Mouse (Mus musculus) kidney, adult 2 months (tissue): ENCODE results near the gene Armc5. TPM values are rescaled to one million over a fixed set of nuclear protein-coding genes. Genes with fewer than 3 reads are reported as not detected.
A peak's percentile ranks its signal among the peaks of the same experiment; 100 is the strongest.

ENCODE experiments used
- DNase-seq: peaks from one replicate; pipeline ENCODE4 v3.0.0; 2021
- H3K27ac ChIP-seq: fragments of 200-500 bp; 2 replicates; pipeline ENCODE4 v1.5.1; 2012; ENCODE audit warnings: low read depth, low read length, control low read depth, inconsistent platforms; ENCODE audit not compliant: insufficient read depth
- H3K27me3 ChIP-seq: fragments of 200-500 bp; replicated peaks from 2 replicates; pipeline ENCODE4 v1.6.1; 2012; ENCODE audit warnings: mild to moderate bottlenecking, moderate library complexity, low read length, inconsistent platforms; ENCODE audit not compliant: control insufficient read depth, insufficient read depth
- H3K36me3 ChIP-seq: fragments of 200-500 bp; 2 replicates; pipeline ENCODE4 v1.6.1; 2012; ENCODE audit warnings: mild to moderate bottlenecking, moderate library complexity, low read length, inconsistent platforms; ENCODE audit not compliant: control insufficient read depth, insufficient read depth
- H3K4me1 ChIP-seq: fragments of 200-500 bp; 2 replicates; pipeline ENCODE4 v1.6.1; 2011; ENCODE audit warnings: low read length; ENCODE audit not compliant: control insufficient read depth, insufficient read depth
- H3K4me3 ChIP-seq: fragments of 200-500 bp; 2 replicates; pipeline ENCODE4 v1.5.1; 2011; ENCODE audit warnings: mild to moderate bottlenecking, low read depth, low read length, control low read depth; ENCODE audit not compliant: insufficient read depth
- CTCF ChIP-seq: fragments of 200-500 bp; conservative IDR thresholded peaks from 2 replicates; pipeline ENCODE4 v1.5.1; 2011; ENCODE audit warnings: low read depth, mild to moderate bottlenecking, control low read depth, low read length, moderate library complexity, mixed read lengths; ENCODE audit not compliant: insufficient read depth, insufficient read length
- POLR2A ChIP-seq: fragments of 200-500 bp; IDR thresholded peaks from one replicate; pipeline ENCODE4 v1.6.1; 2011; ENCODE audit warnings: low read depth, low read length, control low read depth
- WGBS: fragments of 180-500 bp; shearing (Covaris S2); methylation state at CpG from one replicate; pipeline ENCODE4 v1.1.7; 2018; 5-methylcytosine and 5-hydroxymethylcytosine counted together
- polyA plus RNA-seq: library from polyadenylated mRNA; depleted of rRNA; stranded (reverse); fragments of >200 nt; gene quantifications from 2 replicates; pipeline ENCODE4 v1.2.3, GENCODE M21; 2012

Armc5 gene
- polyA plus RNA-seq, 1 experiment: 27.9 TPM

DNA sequence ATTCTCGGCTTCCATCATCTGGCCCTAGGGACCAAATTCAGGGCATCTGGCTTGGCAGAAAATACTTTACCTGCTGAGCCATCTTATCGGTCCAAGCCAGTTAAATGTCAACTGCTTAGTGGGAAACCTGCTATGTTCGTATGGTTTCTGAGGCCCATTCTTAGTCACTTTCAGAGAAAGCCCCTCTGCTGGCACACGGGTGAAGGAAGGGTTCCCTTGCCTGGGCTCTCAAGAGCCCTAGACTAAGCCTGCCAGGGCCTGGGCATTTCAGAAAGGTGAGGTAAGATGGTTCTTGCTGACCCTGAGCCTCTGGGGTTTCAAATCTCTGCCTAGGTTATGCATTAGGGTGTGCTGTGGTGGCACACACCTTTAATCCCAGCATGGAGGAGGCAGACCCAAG lies 8.4 kb downstream of the Armc5 start:
- no peaks in the 10 kb centered on the region for H3K4me1 ChIP-seq
- no peak overlapping the region for H3K27ac ChIP-seq
- peaks cover 2% of the 10 kb centered on the region for H3K36me3 ChIP-seq
- H3K4me3 ChIP-seq: no peak overlapping the region
- TF ChIP-seq CTCF (no peak), POLR2A (no peak)
- no peak for DNase-seq
- 95% methylated on average over 4 of the region's 4 CpGs for WGBS
- H3K27me3 ChIP-seq: no peaks in the 10 kb centered on the region

- H3K27me3 ChIP-seq: no peaks in the 10 kb centered on the region
- H3K36me3 ChIP-seq: peaks cover 2% of the 10 kb centered on the region
- H3K4me1 ChIP-seq: no peaks in the 10 kb centered on the region
- 10% methylated on average over 25 of the region's 30 CpGs for WGBS
- peak; percentile 66 for DNase-seq
- H3K27ac ChIP-seq: peak within 1 kb of the TSS; percentile 94
- peak; percentile 8 for TF ChIP-seq POLR2A
- no peak for TF ChIP-seq CTCF
- H3K4me3 ChIP-seq: peak within 1 kb of the TSS; percentile 65
Observed at GRCm38 (mm10) chr7:128246496-128247391, 9.6 kb downstream of the Armc5 start, which contains the start of gene Tgfb1i1. Gene Tgfb1i1 (plus strand): TSS chr7:128246812.

- no peaks in the 10 kb centered on the region for H3K4me1 ChIP-seq
- no peaks in the 10 kb centered on the region for H3K27me3 ChIP-seq
- H3K27ac ChIP-seq: peak overlapping the region; percentile 94; the same call in 1 of the 2 replicates
- peaks cover 2% of the 10 kb centered on the region for H3K36me3 ChIP-seq
- peak; percentile 69 for TF ChIP-seq CTCF
- no peak for TF ChIP-seq POLR2A
- peak; percentile 89 for DNase-seq
- peak overlapping the region; percentile 65 for H3K4me3 ChIP-seq
- WGBS: 2% methylated on average over 13 of the region's 13 CpGs
Observed at GRCm38 (mm10) chr7:128247443-128247842, 10.3 kb downstream of the Armc5 start.

DNA sequence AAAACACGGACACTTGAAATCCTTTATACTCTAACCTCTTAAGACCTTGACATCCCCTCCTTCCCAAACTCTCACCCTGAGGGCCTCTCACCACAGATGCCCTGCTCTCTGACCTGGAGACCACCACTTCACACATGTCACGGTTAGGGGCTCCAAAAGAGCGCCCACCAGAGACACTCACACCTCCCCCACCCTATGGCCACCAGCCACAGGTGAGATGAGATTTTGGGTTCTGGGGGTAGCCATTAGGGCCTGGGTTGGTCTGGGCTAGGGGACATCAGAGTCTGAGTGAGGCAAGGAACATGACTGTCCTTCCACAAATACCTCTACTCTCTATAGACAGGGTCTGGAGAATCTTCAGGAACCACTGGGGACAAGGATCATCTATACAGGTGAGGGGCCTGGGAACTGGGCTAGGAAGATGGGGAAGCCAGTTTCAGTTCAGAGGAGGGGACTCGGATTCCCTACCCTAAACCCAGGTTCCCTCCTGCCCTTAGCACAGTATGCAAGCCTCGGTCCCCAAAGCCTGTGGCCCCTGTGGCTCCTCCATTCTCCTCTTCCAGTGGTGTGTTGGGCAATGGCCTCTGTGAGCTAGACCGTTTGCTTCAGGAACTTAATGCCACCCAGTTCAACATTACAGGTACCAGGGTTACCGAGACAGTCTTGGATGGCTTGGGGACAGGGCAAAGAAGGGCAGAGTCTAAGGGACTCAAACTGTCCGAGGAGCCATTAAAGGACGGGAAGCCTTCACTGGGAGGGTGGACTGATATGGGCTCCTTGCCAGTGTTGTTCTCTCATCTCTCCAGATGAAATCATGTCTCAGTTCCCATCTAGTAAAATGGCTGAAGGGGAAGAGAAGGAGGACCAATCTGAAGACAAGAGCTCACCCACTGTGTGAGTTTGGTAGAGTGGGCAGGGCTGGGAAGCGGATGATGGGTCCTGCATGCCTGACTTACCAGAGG lies 11.2 kb downstream of the Armc5 start:
- no peaks in the 10 kb centered on the region for H3K27me3 ChIP-seq
- WGBS: 74% methylated on average over 10 of the region's 10 CpGs
- no peak overlapping the region for H3K27ac ChIP-seq
- no peak for DNase-seq
- TF ChIP-seq CTCF (no peak), POLR2A (no peak)
- H3K4me3 ChIP-seq: 0 out of 2 replicates have a peak overlapping the region, but pooled peaks have one; percentile 11
- H3K4me1 ChIP-seq: no peaks in the 10 kb centered on the region
- H3K36me3 ChIP-seq: peaks cover 2% of the 10 kb centered on the region

DNA sequence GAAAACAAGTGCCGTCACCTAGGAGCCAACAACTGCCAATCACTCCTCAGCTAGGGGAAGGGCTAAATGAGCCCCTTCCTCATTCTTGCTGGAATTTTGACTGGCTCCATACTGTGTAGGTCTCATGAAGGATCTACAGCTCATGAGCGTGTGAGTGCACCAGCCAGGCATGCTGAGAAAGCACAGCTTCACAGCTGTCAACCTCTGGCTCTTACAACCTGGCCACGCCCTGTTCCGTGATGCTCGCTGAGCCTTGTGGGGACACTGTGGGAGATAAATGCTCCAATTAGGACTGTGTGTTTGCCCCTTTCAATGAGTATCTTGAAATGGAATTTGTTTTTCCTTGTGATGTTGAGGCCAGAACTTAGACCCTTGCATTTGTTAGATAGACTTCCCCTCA lies 12.9 kb downstream of the Armc5 start:
- Histone ChIP-seq H3K27me3 (no peaks in the 10 kb centered on the region), H3K4me3 (no peak overlapping the region), H3K27ac (no peak overlapping the region), H3K4me1 (no peaks in the 10 kb centered on the region), H3K36me3 (no peaks in the 10 kb centered on the region; the same call in none of the 2 replicates)
- 92% methylated on average over 5 of the region's 5 CpGs for WGBS
- TF ChIP-seq POLR2A (no peak), CTCF (no peak)
- DNase-seq: no peak

DNA sequence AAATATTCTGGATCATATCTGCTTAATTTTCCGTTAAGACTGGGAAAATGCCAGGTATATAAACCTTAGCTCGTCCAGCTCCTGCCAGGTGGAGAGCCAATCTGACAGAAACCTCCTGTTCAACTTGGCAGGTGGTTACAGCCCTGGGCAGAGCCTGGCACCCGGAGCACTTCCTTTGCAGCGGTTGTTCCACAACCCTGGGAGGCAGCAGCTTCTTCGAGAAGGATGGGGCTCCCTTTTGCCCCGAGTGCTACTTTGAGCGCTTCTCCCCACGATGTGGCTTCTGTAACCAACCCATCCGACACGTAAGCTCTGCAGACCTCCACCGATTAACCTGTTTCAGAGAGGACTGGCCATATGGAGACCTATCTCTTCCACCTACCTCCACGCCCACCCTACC lies 14.8 kb downstream of the Armc5 start:
- TF ChIP-seq POLR2A: no peak
- no peak for TF ChIP-seq CTCF
- peaks cover 3% of the 10 kb centered on the region; the same call in 1 of the 2 replicates for H3K4me1 ChIP-seq
- DNase-seq: no peak
- 51% methylated on average over 12 of the region's 12 CpGs for WGBS
- H3K27me3 ChIP-seq: no peaks in the 10 kb centered on the region
- no peaks in the 10 kb centered on the region for H3K36me3 ChIP-seq
- no peak overlapping the region for H3K4me3 ChIP-seq
- H3K27ac ChIP-seq: no peak overlapping the region

DNA sequence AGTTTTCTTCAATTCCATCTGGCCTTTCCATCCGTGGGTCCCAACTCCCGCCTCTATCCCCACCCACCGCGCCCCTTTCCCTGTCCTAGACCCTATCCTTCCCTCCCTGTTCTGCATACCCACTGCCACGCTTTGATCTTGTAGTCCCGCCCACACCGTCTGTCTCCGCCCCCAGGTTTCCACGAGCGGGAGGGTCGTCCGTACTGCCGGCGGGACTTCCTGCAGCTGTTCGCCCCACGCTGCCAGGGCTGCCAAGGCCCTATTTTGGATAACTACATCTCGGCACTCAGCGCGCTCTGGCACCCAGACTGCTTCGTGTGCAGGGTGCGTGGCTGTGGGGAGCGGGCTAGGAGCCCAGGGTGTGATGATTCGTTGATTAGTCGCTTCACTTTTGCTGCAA lies 15.5 kb downstream of the Armc5 start:
- peaks cover 5% of the 10 kb centered on the region; the same call in 1 of the 2 replicates for H3K4me1 ChIP-seq
- H3K4me3 ChIP-seq: no peak overlapping the region
- no peak for DNase-seq
- TF ChIP-seq POLR2A (no peak), CTCF (no peak)
- 23% methylated on average over 24 of the region's 24 CpGs for WGBS
- no peaks in the 10 kb centered on the region for H3K27me3 ChIP-seq
- no peaks in the 10 kb centered on the region for H3K36me3 ChIP-seq
- H3K27ac ChIP-seq: no peak overlapping the region
